Mouse (Mus musculus) spleen, adult 2 months (tissue): ENCODE measurements around the gene Pheta2. TPM values are rescaled to one million over a fixed set of nuclear protein-coding genes. Genes with fewer than 3 reads are reported as not detected.
A peak's percentile ranks its signal among the peaks of the same experiment; 100 is the strongest.

Source experiments
- DNase-seq, 2 experiments: peaks; one replicate each; pipeline versions ENCODE4 v3.0.0 to v3.0.0-alpha.2; 2012 to 2021; ENCODE audit warnings: low spot score in 2 of 2, low read depth in 1 of 2
- H3K27ac ChIP-seq: fragments of 200-500 bp; 2 replicates; pipeline ENCODE4 v1.5.1; 2012; ENCODE audit warnings: low read length, inconsistent platforms; ENCODE audit not compliant: insufficient read depth
- H3K27me3 ChIP-seq: fragments of 200-500 bp; 2 replicates; pipeline ENCODE4 v1.6.1; 2012; ENCODE audit warnings: mild to moderate bottlenecking, moderate library complexity, low read length, inconsistent platforms; ENCODE audit not compliant: control insufficient read depth, insufficient read depth
- H3K36me3 ChIP-seq: fragments of 200-500 bp; 2 replicates; pipeline ENCODE4 v1.6.1; 2012; ENCODE audit warnings: mild to moderate bottlenecking, low read length, inconsistent platforms; ENCODE audit not compliant: control insufficient read depth, insufficient read depth
- H3K4me1 ChIP-seq: fragments of 200-500 bp; 2 replicates; pipeline ENCODE4 v1.6.1; 2011; ENCODE audit warnings: inconsistent platforms; ENCODE audit not compliant: control insufficient read depth, insufficient read depth, insufficient read length
- H3K4me3 ChIP-seq: fragments of 200-500 bp; 2 replicates; pipeline ENCODE4 v1.5.1; 2011; ENCODE audit warnings: mild to moderate bottlenecking, inconsistent platforms; ENCODE audit not compliant: insufficient read depth, insufficient read length; ENCODE audit errors: extremely low read depth
- CTCF ChIP-seq: fragments of 200-500 bp; IDR thresholded peaks from 2 replicates; pipeline ENCODE4 v1.5.1; 2011; ENCODE audit warnings: mild to moderate bottlenecking, inconsistent platforms; ENCODE audit not compliant: insufficient read depth, insufficient read length, insufficient replicate concordance; ENCODE audit errors: extremely low read depth
- POLR2A ChIP-seq: fragments of 200-500 bp; IDR thresholded peaks from 2 replicates; pipeline ENCODE4 v1.6.1; 2011; ENCODE audit warnings: low read depth, low read length, inconsistent platforms
- WGBS: fragments of 180-500 bp; shearing (Covaris S2); methylation state at CpG from one replicate; pipeline ENCODE4 v1.1.7; 2018; 5-methylcytosine and 5-hydroxymethylcytosine counted together
- polyA plus RNA-seq: library from polyadenylated mRNA; depleted of rRNA; stranded (reverse); fragments of >200 nt; gene quantifications from 2 replicates; pipeline ENCODE4 v1.2.3, GENCODE M21; 2012

The Pheta2 gene
- polyA plus RNA-seq, 1 experiment, result 5.5 TPM

DNA sequence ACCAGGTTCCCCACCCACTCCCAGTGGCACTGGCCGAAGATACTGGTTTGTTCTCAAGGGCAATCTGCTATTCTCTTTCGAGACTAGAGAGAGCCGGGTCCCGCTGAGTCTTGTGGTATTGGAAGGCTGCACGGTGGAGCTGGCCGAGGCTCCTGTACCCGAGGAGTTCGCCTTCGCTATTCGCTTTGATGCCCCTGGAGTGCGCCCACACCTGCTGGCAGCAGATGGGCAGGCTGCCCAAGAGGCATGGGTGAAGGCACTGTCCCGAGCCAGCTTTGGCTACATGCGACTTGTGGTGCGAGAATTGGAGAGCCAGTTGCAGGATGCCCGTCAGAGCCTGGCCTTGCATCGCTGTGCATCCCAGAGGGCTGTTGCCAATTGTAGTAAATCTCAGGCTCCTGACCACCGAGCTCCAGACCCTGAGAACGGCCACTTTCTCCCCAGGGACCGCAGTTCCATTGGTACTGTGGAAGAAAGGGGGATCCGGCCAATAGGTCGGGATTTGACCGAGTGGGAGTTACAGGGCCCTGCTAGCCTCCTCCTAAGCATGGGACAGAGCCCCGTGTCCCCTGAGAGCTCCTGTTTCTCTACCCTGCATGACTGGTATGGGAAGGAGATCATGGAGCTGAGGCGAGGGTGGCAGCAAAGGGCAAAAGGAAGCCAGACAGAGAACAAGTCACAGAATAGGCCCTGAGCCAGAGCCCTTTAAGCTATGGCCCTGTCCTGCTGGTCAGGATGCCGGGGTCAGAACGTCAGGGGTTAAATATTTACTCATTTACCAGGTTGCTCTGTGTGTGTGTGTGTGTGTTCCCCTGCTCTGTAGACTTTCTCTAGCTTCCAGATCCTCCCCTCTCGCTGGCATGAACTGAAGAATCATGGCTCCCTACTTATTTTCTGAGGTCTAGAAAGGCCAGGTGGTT is 4.9 kb downstream of the Pheta2 start:
- no peak overlapping the region for H3K27ac ChIP-seq
- TF ChIP-seq POLR2A, result no peak
- no peak for TF ChIP-seq CTCF
- no peaks in the 10 kb centered on the region for H3K27me3 ChIP-seq
- WGBS, result 90% methylated on average over 27 of the region's 27 CpGs
- H3K4me1 ChIP-seq, result peaks cover 9% of the 10 kb centered on the region
- peaks cover 3% of the 10 kb centered on the region for H3K36me3 ChIP-seq
- H3K4me3 ChIP-seq, result no peak overlapping the region
- no peak for DNase-seq

GRCm38 (mm10) chr15:82344971-82345370 is 6.2 kb downstream of the Pheta2 start:
- Histone ChIP-seq H3K4me1 (peaks cover 9% of the 10 kb centered on the region), H3K27me3 (no peaks in the 10 kb centered on the region), H3K4me3 (no peak overlapping the region), H3K27ac (no peak overlapping the region), H3K36me3 (peaks cover 15% of the 10 kb centered on the region)
- no peak for TF ChIP-seq CTCF
- TF ChIP-seq POLR2A, result no peak
- no peak for DNase-seq
- WGBS, result 84% methylated on average over 6 of the region's 6 CpGs

- peak; percentile 97 to 99 for DNase-seq
- Histone ChIP-seq H3K27me3 (no peaks in the 10 kb centered on the region), H3K4me3 (peak overlapping the region; percentile 88), H3K36me3 (peaks cover 15% of the 10 kb centered on the region), H3K27ac (peak overlapping the region; percentile 95), H3K4me1 (peaks cover 9% of the 10 kb centered on the region)
- under 1% methylated on average over 51 of the region's 51 CpGs for WGBS
- TF ChIP-seq CTCF (no peak), POLR2A (peak; percentile 71)
Observed at GRCm38 (mm10) chr15:82345820-82346470, 7.2 kb downstream of the Pheta2 start.

DNA sequence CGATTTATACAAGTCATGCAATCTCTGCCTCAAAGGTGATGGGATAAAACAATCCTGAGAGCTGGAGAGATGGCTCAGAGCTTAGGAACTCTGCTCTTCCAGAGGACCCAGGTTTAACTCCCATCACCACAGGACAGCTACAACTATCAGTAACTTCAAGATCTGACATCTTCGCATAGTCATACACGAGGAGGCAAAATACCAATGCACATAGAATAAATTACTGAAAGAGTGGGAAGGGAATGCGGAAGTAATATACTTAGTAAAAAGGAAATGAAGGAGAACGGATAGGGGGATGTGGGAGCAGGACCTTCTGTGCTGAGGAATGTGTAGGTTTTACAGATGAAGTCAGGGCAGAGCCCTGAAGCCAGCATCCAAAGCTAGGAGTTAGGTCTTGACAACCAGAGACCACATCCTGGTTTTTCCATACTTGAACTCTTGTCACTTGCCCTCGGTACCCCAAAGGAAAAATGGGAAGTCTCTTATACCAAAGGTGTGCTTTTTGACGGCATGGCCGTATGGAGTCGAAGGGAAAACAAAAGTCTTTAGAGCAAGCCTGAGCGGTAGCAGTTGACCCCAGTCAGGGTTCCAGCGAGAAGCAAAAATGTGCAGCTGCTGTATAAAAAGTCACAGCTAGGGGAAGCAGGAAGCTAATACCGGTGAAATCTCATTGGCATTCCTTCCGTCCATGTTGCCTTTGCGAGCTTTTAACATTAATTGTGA is 8.0 kb downstream of the Pheta2 start:
- Histone ChIP-seq H3K36me3 (peaks cover 16% of the 10 kb centered on the region), H3K4me3 (peak overlapping the region; percentile 88), H3K27ac (peak overlapping the region; percentile 19; the same call in 1 of the 2 replicates), H3K27me3 (no peaks in the 10 kb centered on the region), H3K4me1 (peaks cover 9% of the 10 kb centered on the region)
- TF ChIP-seq CTCF (no peak), POLR2A (no peak)
- no peak for DNase-seq
- 8% methylated on average over 14 of the region's 14 CpGs for WGBS

- no peak for DNase-seq
- no peaks in the 10 kb centered on the region for H3K27me3 ChIP-seq
- H3K36me3 ChIP-seq, result peaks cover 16% of the 10 kb centered on the region
- peaks cover 11% of the 10 kb centered on the region for H3K4me1 ChIP-seq
- peak overlapping the region; percentile 37; the same call in 1 of the 2 replicates for H3K4me3 ChIP-seq
- H3K27ac ChIP-seq, result no peak overlapping the region
- no peak for TF ChIP-seq CTCF
- WGBS, result 57% methylated on average over 4 of the region's 4 CpGs
Observed at GRCm38 (mm10) chr15:82347303-82347676, 8.5 kb downstream of the Pheta2 start.

GRCm38 (mm10) chr15:82347852-82348251 is 9.1 kb downstream of the Pheta2 start:
- H3K4me1 ChIP-seq, result peaks cover 12% of the 10 kb centered on the region
- no peak overlapping the region for H3K4me3 ChIP-seq
- H3K27ac ChIP-seq, result no peak overlapping the region
- peaks cover 16% of the 10 kb centered on the region for H3K36me3 ChIP-seq
- TF ChIP-seq CTCF (no peak), POLR2A (no peak)
- no peak for DNase-seq
- no peaks in the 10 kb centered on the region for H3K27me3 ChIP-seq
- WGBS, result 96% methylated on average over 12 of the region's 12 CpGs
